Mouse (Mus musculus): Measurements from ENCODE around the gene Fancc.

Gene Fancc

DNA sequence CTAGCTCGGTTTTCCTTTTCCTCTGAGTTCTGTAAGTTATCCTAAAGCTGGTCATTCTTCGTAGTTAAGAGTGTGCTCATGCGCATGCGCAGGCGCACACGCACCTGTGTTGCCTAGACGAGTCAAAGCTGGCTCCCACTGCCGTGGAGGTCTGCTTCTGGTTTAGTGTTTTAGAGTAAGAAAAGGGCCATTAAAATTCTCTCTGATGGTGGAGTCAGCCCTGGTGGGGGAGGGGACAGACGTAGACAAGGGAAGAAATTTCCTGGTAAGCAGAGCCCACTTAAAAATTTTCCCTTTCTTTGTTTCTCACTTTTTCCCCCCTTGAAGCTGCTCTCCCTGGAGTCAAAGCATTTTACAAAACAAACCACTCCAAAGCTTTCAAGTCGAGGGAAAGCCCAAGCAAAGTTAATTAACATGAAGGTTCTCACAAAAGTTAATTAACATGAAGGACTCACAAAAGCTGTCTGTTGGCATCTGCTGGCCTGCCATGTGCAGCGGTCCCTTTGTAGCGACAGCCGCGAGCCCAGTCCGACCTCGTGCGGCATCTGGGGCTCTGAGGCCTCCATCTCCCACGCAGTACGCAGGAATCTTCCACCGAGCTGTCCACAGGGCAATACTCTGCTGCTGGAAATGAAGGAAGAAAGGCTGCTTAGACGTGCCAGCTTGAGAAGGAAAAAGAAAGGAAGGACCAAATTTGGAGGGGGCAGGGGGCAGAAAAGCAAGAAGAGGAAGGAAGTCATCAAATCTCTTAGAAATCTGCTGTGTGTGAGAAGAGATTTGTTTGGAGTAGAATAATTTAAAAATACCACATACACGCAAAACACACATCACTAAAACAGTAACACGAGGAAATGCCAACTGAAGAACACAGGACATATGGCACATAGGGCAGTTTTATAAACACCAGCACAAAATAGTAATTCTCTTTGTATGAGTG lies at the start of gene Fancc:
Gene Fancc, minus strand, starts transcription at position 633 of the 937 bp plus-strand sequence.
- peak; percentile 65 for DNase-seq (ENCODE audit: low read depth, low spot score)

GRCm38 (mm10) chr13:63545291-63545690 lies 48.2 kb upstream of the Fancc start:
- no peak for DNase-seq (ENCODE audit: low read depth, low spot score)

DNA sequence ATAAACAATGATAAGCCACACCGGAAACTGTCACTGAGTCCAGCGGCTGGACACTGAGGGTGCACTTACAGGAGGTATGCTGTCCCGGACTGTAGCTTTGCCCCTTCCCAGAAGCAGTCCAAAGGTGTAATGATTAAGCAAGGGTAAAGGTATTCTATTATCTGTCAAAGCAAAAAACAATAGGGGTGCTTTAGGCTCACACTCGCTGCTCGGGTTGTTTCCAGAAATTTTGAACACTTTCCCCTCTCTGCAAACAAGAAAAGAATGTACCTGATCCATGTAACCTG lies 47.8 kb upstream of the Fancc start:
- no peak for DNase-seq (ENCODE audit: low read depth, low spot score)

DNA sequence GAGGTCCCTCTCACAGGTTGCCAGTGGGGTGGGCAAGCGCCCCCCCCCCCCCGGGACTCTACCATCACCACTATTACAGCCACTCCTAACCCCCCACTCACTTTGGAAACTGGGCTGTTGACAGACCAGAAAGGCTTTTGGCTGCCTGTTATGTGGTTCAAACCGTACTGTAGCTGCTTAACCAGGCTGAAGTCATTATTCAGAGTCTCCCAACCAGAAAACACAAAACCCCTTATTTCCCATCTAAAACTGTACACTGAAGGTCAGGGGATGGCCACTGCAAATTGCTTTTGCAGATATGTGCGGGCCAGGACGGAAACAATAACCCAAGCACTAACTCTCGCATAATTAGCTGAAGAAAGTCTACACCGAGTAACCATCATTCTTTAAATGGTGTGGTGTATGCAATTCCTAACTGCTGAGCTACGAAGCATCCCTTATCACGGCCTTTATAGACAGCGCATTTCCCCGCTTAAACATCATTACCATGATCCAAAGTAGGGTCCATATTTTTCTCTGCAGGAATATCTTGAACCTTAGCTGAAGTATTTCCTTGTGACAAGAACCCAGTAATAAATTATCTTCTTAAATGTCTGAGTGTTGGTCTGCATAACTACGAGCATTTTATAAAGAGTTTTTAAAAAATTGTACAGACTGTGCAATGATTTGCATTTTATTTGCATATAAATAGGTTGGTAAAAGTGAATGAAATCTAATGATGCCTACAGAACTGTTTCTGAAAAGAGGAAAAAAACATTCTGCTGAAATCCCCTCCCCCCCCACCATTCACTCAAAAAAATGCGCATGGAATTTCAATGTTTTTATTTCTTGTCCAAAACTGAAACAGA lies 47.3 kb upstream of the Fancc start:
- DNase-seq (ENCODE audit: low read depth, low spot score), result no peak

DNA sequence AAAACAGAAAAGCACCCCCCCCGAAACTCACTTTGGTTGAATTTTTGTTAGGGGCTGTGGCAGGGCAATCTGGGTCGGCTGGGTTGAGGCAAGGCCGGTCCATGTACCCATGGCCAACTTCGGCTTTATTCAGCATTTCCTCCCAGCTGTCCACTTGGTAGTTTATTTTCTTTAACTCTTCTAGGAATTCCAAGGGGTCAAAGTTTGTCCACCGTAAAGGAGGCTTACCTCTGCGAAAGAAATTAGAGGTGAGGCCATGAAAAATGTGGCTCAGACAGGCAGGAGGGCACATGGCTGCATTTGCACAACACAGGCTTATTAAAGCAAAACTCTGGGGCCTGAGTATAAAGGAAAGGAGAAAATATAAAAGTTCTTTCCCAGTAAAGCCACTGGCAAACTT lies 46.4 kb upstream of the Fancc start:
- no peak for DNase-seq (ENCODE audit: low read depth, low spot score)

DNA sequence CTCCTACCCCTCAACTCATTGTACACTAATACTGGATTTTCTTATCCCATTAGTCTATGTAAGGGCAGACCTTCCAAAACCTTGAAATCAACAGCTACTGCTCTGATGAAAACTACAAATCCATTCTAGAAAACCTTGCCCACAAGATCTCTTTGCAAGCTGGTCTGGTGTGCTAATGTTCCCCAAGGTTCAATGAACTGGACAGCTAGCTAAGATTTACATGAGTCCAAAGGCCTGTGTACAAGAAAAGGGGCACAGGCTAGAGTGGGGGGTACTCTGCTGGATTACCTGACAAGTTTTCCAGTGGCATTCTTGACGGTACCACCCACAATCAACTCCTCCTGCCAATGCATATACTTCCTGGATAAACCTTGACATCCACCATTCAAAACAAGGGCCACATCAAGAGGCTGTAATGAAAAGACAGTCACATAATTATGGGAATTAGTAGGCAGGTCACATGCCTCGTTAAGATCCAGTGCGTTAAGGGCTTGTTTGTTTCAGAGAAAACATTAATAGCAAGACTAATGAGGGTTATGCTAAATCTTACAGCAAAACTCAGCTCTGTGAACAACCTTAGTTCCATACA lies 45.8 kb upstream of the Fancc start:
- DNase-seq (ENCODE audit: low read depth, low spot score), result no peak

- DNase-seq (ENCODE audit: low read depth, low spot score), result no peak
Measured at GRCm38 (mm10) chr13:63541510-63541909, 44.4 kb upstream of the Fancc start.

DNA sequence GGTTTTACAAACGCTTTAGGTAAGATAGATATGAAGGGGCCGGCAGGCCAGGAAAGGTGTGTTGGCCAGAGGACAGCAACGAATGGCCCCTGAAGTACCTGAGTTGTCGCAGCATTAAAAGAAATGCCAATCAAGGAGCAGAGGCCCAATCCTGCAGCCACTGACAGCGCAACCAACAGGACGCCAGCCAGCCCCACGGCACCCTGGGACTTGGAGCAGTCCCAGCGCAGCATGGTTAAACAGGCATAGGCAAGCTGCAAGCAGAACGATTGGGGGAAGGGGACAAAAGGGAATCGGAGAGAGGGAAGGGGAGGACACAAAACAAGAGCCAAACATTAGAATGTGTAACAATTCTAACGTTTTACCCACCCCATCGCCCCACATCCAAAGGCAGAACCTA lies 43.5 kb upstream of the Fancc start:
- DNase-seq (ENCODE audit: low read depth, low spot score), result no peak

DNA sequence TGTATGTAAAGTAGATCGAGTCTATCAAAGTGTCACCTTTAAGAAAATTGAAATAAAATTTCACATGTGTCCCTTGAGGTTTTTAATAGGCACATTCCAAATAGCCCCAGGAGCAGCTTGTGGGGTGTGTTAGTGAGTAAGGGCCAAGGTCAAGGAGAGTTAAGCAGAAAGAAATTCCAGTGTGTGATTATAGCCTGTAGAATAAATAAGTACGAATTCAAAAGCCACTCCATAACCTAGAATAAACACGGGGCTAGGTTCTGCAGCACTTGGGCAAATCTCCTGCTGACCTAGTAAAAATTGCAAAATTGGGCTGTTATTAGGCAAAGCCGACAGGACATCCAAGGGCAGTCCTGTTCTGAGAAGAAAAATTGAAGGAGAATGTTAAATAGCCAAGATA lies 37.9 kb upstream of the Fancc start:
- no peak for DNase-seq (ENCODE audit: low read depth, low spot score)

- DNase-seq (ENCODE audit: low read depth, low spot score), result no peak
Measured at GRCm38 (mm10) chr13:63530857-63531256, 33.8 kb upstream of the Fancc start.

- no peak for DNase-seq (ENCODE audit: low read depth, low spot score)
Measured at GRCm38 (mm10) chr13:63530371-63530764, 33.3 kb upstream of the Fancc start.

DNA sequence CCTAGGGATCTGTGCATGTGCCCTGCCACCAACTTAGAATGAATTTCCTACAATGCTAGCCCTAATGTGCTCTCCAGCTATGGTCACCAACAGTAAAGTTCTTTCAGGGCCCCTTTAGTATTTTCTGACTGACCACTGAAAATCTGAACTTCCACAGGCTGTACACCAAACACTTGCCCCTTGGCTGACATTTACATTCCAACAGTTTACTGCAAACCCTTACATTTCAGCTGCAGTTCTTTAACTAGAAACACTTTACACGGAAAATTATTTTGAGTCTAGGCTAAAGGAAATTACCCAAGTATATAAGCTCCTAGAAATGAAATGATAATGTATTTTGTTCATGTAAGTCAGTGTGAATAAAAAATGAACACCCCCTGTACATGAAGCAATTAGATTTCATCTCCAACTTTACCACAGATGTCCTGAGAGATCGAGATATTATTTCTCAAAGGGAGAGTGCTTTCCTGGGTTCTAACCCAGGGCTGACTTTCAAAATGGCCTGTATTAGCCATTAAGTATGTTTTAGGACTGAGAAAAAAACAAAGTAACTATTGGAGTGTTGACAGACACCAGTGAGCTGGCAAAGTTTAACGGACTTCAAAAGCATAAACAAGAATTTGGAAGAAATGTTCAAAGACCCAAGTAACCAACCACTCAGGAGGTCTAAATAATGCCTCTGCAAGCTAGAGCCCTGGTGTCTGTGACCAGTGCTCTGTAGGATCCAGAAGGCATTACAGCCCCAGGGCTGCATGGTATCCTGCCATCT lies 32.7 kb upstream of the Fancc start:
- no peak for DNase-seq (ENCODE audit: low read depth, low spot score)

GRCm38 (mm10) chr13:63528852-63529251 lies 31.8 kb upstream of the Fancc start:
- no peak for DNase-seq (ENCODE audit: low read depth, low spot score)

GRCm38 (mm10) chr13:63528164-63528675 lies 31.1 kb upstream of the Fancc start:
- peak; percentile 65 for DNase-seq (ENCODE audit: low read depth, low spot score)

GRCm38 (mm10) chr13:63525571-63526197 lies 28.6 kb upstream of the Fancc start:
- no peak for DNase-seq (ENCODE audit: low read depth, low spot score)

- DNase-seq (ENCODE audit: low read depth, low spot score), result no peak
Measured at GRCm38 (mm10) chr13:63524608-63525570, 27.8 kb upstream of the Fancc start.

- DNase-seq (ENCODE audit: low read depth, low spot score), result no peak
Measured at GRCm38 (mm10) chr13:63524061-63524460, 27.0 kb upstream of the Fancc start.

DNA sequence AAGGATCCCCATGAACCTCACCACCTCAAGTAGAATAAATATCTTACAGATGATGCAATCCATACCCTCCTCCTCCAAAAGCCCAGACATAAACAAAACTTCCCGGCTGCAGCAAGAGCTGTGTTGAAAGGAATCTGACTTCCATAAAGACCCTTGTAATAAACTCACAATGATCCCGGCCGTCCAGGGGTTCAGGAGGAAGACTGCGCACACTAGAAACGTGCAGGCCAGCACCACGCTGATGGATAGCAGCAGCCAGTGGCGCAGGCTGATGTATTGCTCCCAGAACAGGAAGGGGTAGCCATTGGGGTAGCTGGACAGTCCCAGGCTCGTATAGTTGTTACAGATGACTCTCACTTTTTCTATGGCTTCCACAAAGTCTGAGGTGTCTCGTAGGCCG lies 25.8 kb upstream of the Fancc start:
- DNase-seq (ENCODE audit: low read depth, low spot score), result no peak

- DNase-seq (ENCODE audit: low read depth, low spot score), result no peak
Measured at GRCm38 (mm10) chr13:63520110-63520509, 23.0 kb upstream of the Fancc start.

DNA sequence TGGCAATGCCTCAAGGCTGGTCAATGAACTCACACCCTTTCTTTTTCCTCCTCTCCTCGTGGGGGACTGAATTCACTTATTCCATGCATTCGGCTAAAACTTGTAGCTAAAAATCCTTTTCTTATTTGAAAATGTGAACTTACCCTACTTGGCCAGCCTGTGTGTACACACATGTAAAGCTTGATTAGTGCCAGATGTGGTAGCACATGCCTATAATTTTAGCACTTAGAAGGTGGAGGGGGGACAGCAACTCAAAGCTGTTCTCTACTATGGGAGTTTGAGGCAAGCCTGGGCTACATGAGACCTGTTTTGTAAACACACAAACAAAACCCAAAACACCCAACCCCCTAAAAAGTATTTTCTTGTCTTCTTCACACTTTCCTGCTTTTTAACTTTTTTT lies 19.5 kb upstream of the Fancc start:
- no peak for DNase-seq (ENCODE audit: low read depth, low spot score)
